Mouse (Mus musculus) lung, adult 2 months (tissue): ENCODE results near the gene Tmem247.

Source experiments
- CTCF ChIP-seq: fragments of 200-500 bp; IDR thresholded peaks from 2 replicates; pipeline ENCODE4 v1.5.1; 2011; ENCODE audit warnings: mild to moderate bottlenecking, low read length, control low read depth; ENCODE audit not compliant: insufficient read depth
- POLR2A ChIP-seq: fragments of 200-500 bp; IDR thresholded peaks from 2 replicates; pipeline ENCODE4 v1.6.1; 2011; ENCODE audit warnings: low read depth, mild to moderate bottlenecking, control low read depth, low read length, borderline replicate concordance; ENCODE audit errors: extremely low read depth

- TF ChIP-seq CTCF = peak; percentile 61
- TF ChIP-seq POLR2A = no peak
Measured at GRCm38 (mm10) chr17:86909733-86910495, 7.2 kb upstream of the Tmem247 start.
